Mouse (Mus musculus) kidney, adult 2 months (tissue): Measurements from ENCODE around the gene Alk. TPM values are rescaled to one million over a fixed set of nuclear protein-coding genes. Genes with fewer than 3 reads are reported as not detected.

Source experiments
- DNase-seq: peaks from one replicate; pipeline ENCODE4 v3.0.0; 2021
- H3K27ac ChIP-seq: fragments of 200-500 bp; 2 replicates; pipeline ENCODE4 v1.5.1; 2012; ENCODE audit warnings: low read depth, low read length, control low read depth, inconsistent platforms; ENCODE audit not compliant: insufficient read depth
- H3K27me3 ChIP-seq: fragments of 200-500 bp; replicated peaks from 2 replicates; pipeline ENCODE4 v1.6.1; 2012; ENCODE audit warnings: mild to moderate bottlenecking, moderate library complexity, low read length, inconsistent platforms; ENCODE audit not compliant: control insufficient read depth, insufficient read depth
- H3K36me3 ChIP-seq: fragments of 200-500 bp; 2 replicates; pipeline ENCODE4 v1.6.1; 2012; ENCODE audit warnings: mild to moderate bottlenecking, moderate library complexity, low read length, inconsistent platforms; ENCODE audit not compliant: control insufficient read depth, insufficient read depth
- H3K4me1 ChIP-seq: fragments of 200-500 bp; 2 replicates; pipeline ENCODE4 v1.6.1; 2011; ENCODE audit warnings: low read length; ENCODE audit not compliant: control insufficient read depth, insufficient read depth
- H3K4me3 ChIP-seq: fragments of 200-500 bp; 2 replicates; pipeline ENCODE4 v1.5.1; 2011; ENCODE audit warnings: mild to moderate bottlenecking, low read depth, low read length, control low read depth; ENCODE audit not compliant: insufficient read depth
- CTCF ChIP-seq: fragments of 200-500 bp; conservative IDR thresholded peaks from 2 replicates; pipeline ENCODE4 v1.5.1; 2011; ENCODE audit warnings: low read depth, mild to moderate bottlenecking, control low read depth, low read length, moderate library complexity, mixed read lengths; ENCODE audit not compliant: insufficient read depth, insufficient read length
- POLR2A ChIP-seq: fragments of 200-500 bp; IDR thresholded peaks from one replicate; pipeline ENCODE4 v1.6.1; 2011; ENCODE audit warnings: low read depth, low read length, control low read depth
- WGBS: fragments of 180-500 bp; shearing (Covaris S2); methylation state at CpG from one replicate; pipeline ENCODE4 v1.1.7; 2018; 5-methylcytosine and 5-hydroxymethylcytosine counted together
- polyA plus RNA-seq: library from polyadenylated mRNA; depleted of rRNA; stranded (reverse); fragments of >200 nt; gene quantifications from 2 replicates; pipeline ENCODE4 v1.2.3, GENCODE M21; 2012; rRNA removed

Alk gene
- polyA plus RNA-seq = 0.03 and 0.05 TPM in 2 replicates

DNA sequence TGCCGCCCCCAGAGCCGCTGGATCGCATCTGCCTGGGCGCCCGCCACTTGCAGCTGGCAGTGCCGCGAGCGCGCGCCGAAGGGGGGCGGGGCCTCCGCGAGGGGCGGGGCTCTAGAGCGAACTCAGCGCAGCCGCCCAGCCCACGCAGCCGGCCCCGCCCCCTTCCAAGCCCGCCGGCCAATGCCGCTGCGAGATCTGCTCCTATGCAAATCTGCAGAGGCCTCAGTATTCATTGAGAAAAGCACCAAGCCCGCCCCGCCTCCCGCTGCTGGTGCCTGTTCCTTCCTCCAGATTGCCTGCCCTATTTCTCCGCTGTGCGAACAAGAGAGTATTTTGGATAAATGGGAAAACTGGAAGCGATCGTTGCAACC, at the start of gene Alk:
Gene Alk (minus strand): TSS at position 18 of the 371 bp plus-strand sequence.
- Histone ChIP-seq H3K27ac (no peak within 1 kb of the TSS), H3K4me3 (peak within 1 kb of the TSS; percentile 21; the same call in 1 of the 2 replicates), H3K36me3 (no peaks in the 10 kb centered on the region), H3K27me3 (no peaks in the 10 kb centered on the region), H3K4me1 (no peaks in the 10 kb centered on the region; the same call in 1 of the 2 replicates)
- DNase-seq = peak; percentile 91
- TF ChIP-seq POLR2A (no peak), CTCF (no peak)
- 1% methylated on average over 32 of the region's 32 CpGs for WGBS

GRCm38 (mm10) chr17:72652801-72653200, 48.4 kb upstream of the Alk start:
- Histone ChIP-seq H3K27me3 (no peaks in the 10 kb centered on the region), H3K4me3 (no peak overlapping the region), H3K27ac (no peak overlapping the region), H3K36me3 (no peaks in the 10 kb centered on the region), H3K4me1 (no peaks in the 10 kb centered on the region)
- WGBS = 74% methylated on average over 1 of the region's 1 CpGs
- no peak for DNase-seq
- TF ChIP-seq CTCF (no peak), POLR2A (no peak)

- no peak for DNase-seq
- no peaks in the 10 kb centered on the region for H3K27me3 ChIP-seq
- no peaks in the 10 kb centered on the region for H3K36me3 ChIP-seq
- TF ChIP-seq POLR2A = no peak
- H3K27ac ChIP-seq = no peak overlapping the region
- WGBS = 62% methylated on average over 6 of the region's 6 CpGs
- H3K4me1 ChIP-seq = no peaks in the 10 kb centered on the region
- H3K4me3 ChIP-seq = no peak overlapping the region
Measured at GRCm38 (mm10) chr17:72648607-72649217, 44.3 kb upstream of the Alk start.

DNA sequence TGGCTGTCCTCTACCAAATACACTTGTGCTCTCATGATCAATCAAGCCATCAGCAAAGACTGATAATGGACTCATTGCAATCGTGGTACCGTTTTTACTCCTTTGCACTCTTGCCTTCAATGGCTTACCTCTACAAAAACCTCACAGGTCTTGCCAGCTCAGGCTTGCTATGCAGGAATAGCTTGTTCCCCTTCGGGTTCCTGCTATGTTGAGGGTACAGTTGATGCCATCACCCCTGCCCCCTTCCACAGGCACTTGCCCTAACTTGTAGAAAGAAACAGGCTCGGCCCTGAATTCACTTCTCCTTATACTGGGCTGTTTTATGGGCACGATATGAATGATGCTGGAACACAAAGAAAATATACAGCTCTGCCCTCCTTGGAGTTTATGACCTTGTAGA, 41.7 kb upstream of the Alk start:
- 75% methylated on average over 5 of the region's 5 CpGs for WGBS
- H3K4me1 ChIP-seq = no peaks in the 10 kb centered on the region
- TF ChIP-seq CTCF (no peak), POLR2A (no peak)
- H3K27me3 ChIP-seq = no peaks in the 10 kb centered on the region
- no peak overlapping the region for H3K27ac ChIP-seq
- no peak for DNase-seq
- no peak overlapping the region for H3K4me3 ChIP-seq
- no peaks in the 10 kb centered on the region for H3K36me3 ChIP-seq

- Histone ChIP-seq H3K4me1 (no peaks in the 10 kb centered on the region), H3K4me3 (no peak overlapping the region), H3K27ac (no peak overlapping the region), H3K27me3 (no peaks in the 10 kb centered on the region), H3K36me3 (no peaks in the 10 kb centered on the region)
- DNase-seq = no peak
- 72% methylated on average over 4 of the region's 4 CpGs for WGBS
- TF ChIP-seq CTCF (no peak), POLR2A (no peak)
Measured at GRCm38 (mm10) chr17:72640095-72640494, 35.7 kb upstream of the Alk start.

DNA sequence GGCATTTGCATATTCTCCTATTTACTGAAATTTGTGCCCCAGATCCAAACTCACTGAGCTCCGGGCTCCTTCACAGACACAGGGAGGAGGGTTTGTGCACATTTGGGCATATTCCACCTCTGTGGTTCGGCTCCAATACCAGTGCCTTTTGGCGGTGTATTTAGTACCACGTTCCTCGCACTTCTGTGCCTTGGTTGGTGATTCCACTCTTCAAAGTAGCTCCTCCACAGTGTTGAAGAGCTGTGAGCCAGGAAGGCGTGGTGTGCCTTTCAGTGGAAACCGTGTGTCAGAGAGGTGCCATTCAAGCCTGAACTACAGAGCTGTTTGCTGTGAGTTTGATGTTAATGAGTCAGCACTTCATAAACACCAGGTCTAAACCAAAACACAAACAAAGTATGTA, 35.0 kb upstream of the Alk start:
- Histone ChIP-seq H3K36me3 (no peaks in the 10 kb centered on the region), H3K4me3 (no peak overlapping the region), H3K4me1 (no peaks in the 10 kb centered on the region), H3K27ac (no peak overlapping the region), H3K27me3 (no peaks in the 10 kb centered on the region)
- 58% methylated on average over 7 of the region's 7 CpGs for WGBS
- TF ChIP-seq CTCF (no peak), POLR2A (no peak)
- no peak for DNase-seq

- WGBS = 8% methylated on average over 4 of the region's 4 CpGs
- DNase-seq = peak; percentile 85
- no peaks in the 10 kb centered on the region for H3K27me3 ChIP-seq
Measured at GRCm38 (mm10) chr17:72606251-72606650, 1.8 kb upstream of the Alk start.

More at GRCm38 (mm10) chr17:72606251-72606650, 1.8 kb upstream of the Alk start:
- H3K4me1 ChIP-seq = no peaks in the 10 kb centered on the region; the same call in 1 of the 2 replicates
- TF ChIP-seq POLR2A = no peak
- TF ChIP-seq CTCF = peak; percentile 70
- H3K36me3 ChIP-seq = no peaks in the 10 kb centered on the region
- H3K27ac ChIP-seq = no peak overlapping the region
- H3K4me3 ChIP-seq = no peak overlapping the region
